Mouse (Mus musculus) ES-Bruce4 (cell line): ENCODE data around the gene Grm4.

ENCODE experiments used
- CTCF ChIP-seq: IDR thresholded peaks from one replicate; pipeline ENCODE4 v1.8.1; 2011; ENCODE audit warnings: low read depth, low read length
- POLR2A ChIP-seq: IDR thresholded peaks from one replicate; pipeline ENCODE4 v1.8.1; 2011; ENCODE audit warnings: low read length; ENCODE audit not compliant: insufficient read depth

- TF ChIP-seq CTCF (no peak), POLR2A (no peak)
These were observed 12.7 kb downstream of the Grm4 start for GRCm38 (mm10) chr17:27508513-27508912.
